Mouse (Mus musculus): ENCODE data around the gene Dhps. TPM values are rescaled to one million over a fixed set of nuclear protein-coding genes. Genes with fewer than 3 reads are reported as not detected.
"Not testable (repeated sequence)": the region's sequence is repeated elsewhere in the genome, so short reads cannot be mapped to it uniquely, and the experiment has no call there.

Gene Dhps
- polyA plus RNA-seq, 1 experiment, result 20.0 TPM

- Histone ChIP-seq H3K36me3 (ENCODE audit: control insufficient read depth, insufficient read depth, low read length) (peaks cover 1% of the 10 kb centered on the region; the same call in 1 of the 2 replicates), H3K4me1 (ENCODE audit: control insufficient read depth, insufficient read depth, low read length) (peaks cover 9% of the 10 kb centered on the region), H3K4me3 (ENCODE audit: control insufficient read depth, low read depth, low read length) (no peak overlapping the region), H3K27me3 (ENCODE audit: control insufficient read depth, insufficient read depth, low read length) (no peaks in the 10 kb centered on the region), H3K27ac (ENCODE audit: control insufficient read depth, insufficient read depth, low read depth, low read length) (no peak overlapping the region)
- TF ChIP-seq CTCF (IDR thresholded peaks at IDR 0.05; ENCODE audit: control insufficient read depth, insufficient read depth, insufficient replicate concordance, low read depth, low read length) (no peak), POLR2A (IDR thresholded peaks at IDR 0.05; ENCODE audit: control insufficient read depth, low read depth, low read length) (no peak)
Measured at GRCm38 (mm10) chr8:85074167-85074566, 2.6 kb downstream of the Dhps start.

DNA sequence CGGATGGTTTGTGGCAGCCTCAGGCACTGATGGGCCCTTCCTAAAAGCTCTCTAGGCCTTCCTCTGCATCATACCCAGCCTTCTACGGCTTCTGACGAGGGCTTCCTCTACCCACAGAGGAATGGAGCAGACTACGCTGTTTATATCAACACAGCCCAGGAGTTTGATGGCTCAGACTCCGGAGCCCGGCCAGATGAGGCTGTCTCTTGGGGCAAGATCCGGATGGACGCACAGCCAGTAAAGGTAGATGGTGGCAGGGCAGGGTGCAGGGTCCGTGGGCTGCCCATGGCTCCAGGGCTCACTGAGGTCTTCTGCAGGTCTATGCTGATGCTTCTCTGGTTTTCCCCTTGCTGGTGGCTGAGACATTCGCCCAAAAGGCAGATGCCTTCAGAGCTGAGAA, 3.1 kb downstream of the Dhps start:
- Histone ChIP-seq H3K4me3 (ENCODE audit: control insufficient read depth, low read depth, low read length) (no peak overlapping the region), H3K36me3 (ENCODE audit: control insufficient read depth, insufficient read depth, low read length) (peaks cover 1% of the 10 kb centered on the region; the same call in 1 of the 2 replicates), H3K4me1 (ENCODE audit: control insufficient read depth, insufficient read depth, low read length) (peaks cover 9% of the 10 kb centered on the region), H3K27ac (ENCODE audit: control insufficient read depth, insufficient read depth, low read depth, low read length) (no peak overlapping the region), H3K27me3 (ENCODE audit: control insufficient read depth, insufficient read depth, low read length) (no peaks in the 10 kb centered on the region)
- TF ChIP-seq POLR2A (IDR thresholded peaks at IDR 0.05; ENCODE audit: control insufficient read depth, low read depth, low read length) (no peak), CTCF (IDR thresholded peaks at IDR 0.05; ENCODE audit: control insufficient read depth, insufficient read depth, insufficient replicate concordance, low read depth, low read length) (no peak)

- peaks cover 1% of the 10 kb centered on the region; the same call in 1 of the 2 replicates for H3K36me3 ChIP-seq (ENCODE audit: control insufficient read depth, insufficient read depth, low read length)
- TF ChIP-seq CTCF (IDR thresholded peaks at IDR 0.05; ENCODE audit: control insufficient read depth, insufficient read depth, insufficient replicate concordance, low read depth, low read length) (peak; percentile 31; the same call in 1 of the 2 replicates), POLR2A (IDR thresholded peaks at IDR 0.05; ENCODE audit: control insufficient read depth, low read depth, low read length) (no peak)
- no peak overlapping the region for H3K27ac ChIP-seq (ENCODE audit: control insufficient read depth, insufficient read depth, low read depth, low read length)
- H3K4me1 ChIP-seq (ENCODE audit: control insufficient read depth, insufficient read depth, low read length), result peaks cover 10% of the 10 kb centered on the region
- no peaks in the 10 kb centered on the region for H3K27me3 ChIP-seq (ENCODE audit: control insufficient read depth, insufficient read depth, low read length)
- no peak overlapping the region for H3K4me3 ChIP-seq (ENCODE audit: control insufficient read depth, low read depth, low read length)
Measured at GRCm38 (mm10) chr8:85076001-85076400, 4.4 kb downstream of the Dhps start.

DNA sequence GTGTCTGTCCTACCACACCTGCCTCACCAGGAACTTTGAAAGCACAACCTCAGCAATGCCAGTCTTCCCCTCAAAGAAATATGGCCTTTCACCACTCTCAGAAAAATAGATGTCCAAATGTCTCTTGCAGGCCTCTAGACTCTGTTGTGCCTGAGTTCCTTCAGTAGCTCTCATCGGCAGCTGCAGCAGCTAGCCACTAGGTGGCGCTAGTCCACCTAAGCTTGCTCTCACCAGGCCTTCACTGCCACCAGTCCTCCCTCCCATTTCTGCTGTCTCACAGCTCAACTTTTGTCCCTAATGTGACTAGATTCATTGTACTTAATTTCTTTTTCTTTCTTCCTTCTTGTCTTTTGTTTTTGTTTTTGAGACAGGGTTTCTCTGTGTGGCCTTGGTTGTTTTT, 5.4 kb downstream of the Dhps start:
- H3K36me3 ChIP-seq (ENCODE audit: control insufficient read depth, insufficient read depth, low read length), result peaks cover 1% of the 10 kb centered on the region; the same call in 1 of the 2 replicates
- peaks cover 10% of the 10 kb centered on the region for H3K4me1 ChIP-seq (ENCODE audit: control insufficient read depth, insufficient read depth, low read length)
- peak; percentile 95 for TF ChIP-seq CTCF (IDR thresholded peaks at IDR 0.05; ENCODE audit: control insufficient read depth, insufficient read depth, insufficient replicate concordance, low read depth, low read length)
- no peak for TF ChIP-seq POLR2A (IDR thresholded peaks at IDR 0.05; ENCODE audit: control insufficient read depth, low read depth, low read length)
- no peak overlapping the region for H3K4me3 ChIP-seq (ENCODE audit: control insufficient read depth, low read depth, low read length)
- no peak overlapping the region for H3K27ac ChIP-seq (ENCODE audit: control insufficient read depth, insufficient read depth, low read depth, low read length)
- H3K27me3 ChIP-seq (ENCODE audit: control insufficient read depth, insufficient read depth, low read length), result no peaks in the 10 kb centered on the region

DNA sequence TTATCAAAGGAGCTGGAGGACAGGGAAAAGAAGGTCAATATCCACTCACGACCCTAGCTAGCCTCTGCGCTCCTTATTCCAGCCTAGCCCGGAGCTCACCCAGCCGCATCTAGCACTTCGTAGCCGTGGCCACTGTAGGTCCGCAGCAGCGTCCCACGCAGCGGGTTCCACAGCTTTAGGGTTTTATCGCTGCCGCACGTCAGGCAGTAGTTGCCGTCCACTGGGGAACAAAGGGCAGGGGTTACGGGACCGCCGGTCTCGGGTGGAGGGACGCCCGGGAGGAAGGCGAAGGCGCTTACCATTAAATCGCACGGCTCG, 8.6 kb downstream of the Dhps start:
- Histone ChIP-seq H3K4me3 (ENCODE audit: control insufficient read depth, low read depth, low read length) (peak overlapping the region; percentile 93), H3K27ac (ENCODE audit: control insufficient read depth, insufficient read depth, low read depth, low read length) (peak overlapping the region; percentile 80), H3K27me3 (ENCODE audit: control insufficient read depth, insufficient read depth, low read length) (no peaks in the 10 kb centered on the region), H3K36me3 (ENCODE audit: control insufficient read depth, insufficient read depth, low read length) (no peaks in the 10 kb centered on the region; the same call in 1 of the 2 replicates), H3K4me1 (ENCODE audit: control insufficient read depth, insufficient read depth, low read length) (peaks cover 18% of the 10 kb centered on the region)
- no peak for TF ChIP-seq POLR2A (IDR thresholded peaks at IDR 0.05; ENCODE audit: control insufficient read depth, low read depth, low read length)
- no peak for TF ChIP-seq CTCF (IDR thresholded peaks at IDR 0.05; ENCODE audit: control insufficient read depth, insufficient read depth, insufficient replicate concordance, low read depth, low read length)

- no peaks in the 10 kb centered on the region for H3K27me3 ChIP-seq (ENCODE audit: control insufficient read depth, insufficient read depth, low read length)
- peak within 1 kb of the TSS; percentile 80 for H3K27ac ChIP-seq (ENCODE audit: control insufficient read depth, insufficient read depth, low read depth, low read length)
- TF ChIP-seq POLR2A (IDR thresholded peaks at IDR 0.05; ENCODE audit: control insufficient read depth, low read depth, low read length) (peak; percentile 38; the same call in 1 of the 2 replicates), CTCF (IDR thresholded peaks at IDR 0.05; ENCODE audit: control insufficient read depth, insufficient read depth, insufficient replicate concordance, low read depth, low read length) (no peak)
- H3K4me3 ChIP-seq (ENCODE audit: control insufficient read depth, low read depth, low read length), result peak within 1 kb of the TSS; percentile 93
- H3K4me1 ChIP-seq (ENCODE audit: control insufficient read depth, insufficient read depth, low read length), result peaks cover 18% of the 10 kb centered on the region
- no peaks in the 10 kb centered on the region; the same call in 1 of the 2 replicates for H3K36me3 ChIP-seq (ENCODE audit: control insufficient read depth, insufficient read depth, low read length)
Measured at GRCm38 (mm10) chr8:85080532-85081215, 9.1 kb downstream of the Dhps start, which contains the start of gene Wdr83os. Gene Wdr83os (plus strand): TSS chr8:85080740.

GRCm38 (mm10) chr8:85081216-85081555, 9.6 kb downstream of the Dhps start, which contains the start of gene Wdr83:
Gene Wdr83 (minus strand): TSS chr8:85081306.
- Histone ChIP-seq H3K27me3 (ENCODE audit: control insufficient read depth, insufficient read depth, low read length) (no peaks in the 10 kb centered on the region), H3K4me1 (ENCODE audit: control insufficient read depth, insufficient read depth, low read length) (peaks cover 18% of the 10 kb centered on the region), H3K27ac (ENCODE audit: control insufficient read depth, insufficient read depth, low read depth, low read length) (peak within 1 kb of the TSS; percentile 80), H3K36me3 (ENCODE audit: control insufficient read depth, insufficient read depth, low read length) (no peaks in the 10 kb centered on the region), H3K4me3 (ENCODE audit: control insufficient read depth, low read depth, low read length) (peak within 1 kb of the TSS; percentile 93)
- 0 out of 2 replicates have a peak, but pooled peaks have one; percentile 7 for TF ChIP-seq POLR2A (IDR thresholded peaks at IDR 0.05; ENCODE audit: control insufficient read depth, low read depth, low read length)
- no peak for TF ChIP-seq CTCF (IDR thresholded peaks at IDR 0.05; ENCODE audit: control insufficient read depth, insufficient read depth, insufficient replicate concordance, low read depth, low read length)

DNA sequence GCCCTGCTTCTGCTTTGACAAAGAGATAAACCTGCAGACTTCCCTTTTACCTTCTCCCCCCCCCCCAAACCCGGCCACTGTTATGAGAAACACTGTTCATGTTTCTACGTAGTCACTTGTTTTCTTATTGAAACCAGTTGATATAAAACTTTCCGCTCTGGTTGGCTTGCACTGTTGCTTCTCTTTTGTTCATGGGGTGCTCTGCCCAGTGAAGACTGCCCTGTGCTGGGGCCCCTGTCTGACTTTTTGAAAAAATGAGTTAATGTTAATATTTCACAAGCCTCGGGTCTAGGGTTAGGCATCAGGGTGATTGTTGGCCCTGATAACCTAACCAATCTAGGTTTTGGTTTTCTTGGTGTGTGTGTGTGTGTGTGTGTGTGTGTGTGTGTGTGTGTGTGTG, 10.6 kb downstream of the Dhps start:
- not testable (repeated sequence) for H3K4me3 ChIP-seq (ENCODE audit: control insufficient read depth, low read depth, low read length); H3K27ac ChIP-seq (ENCODE audit: control insufficient read depth, insufficient read depth, low read depth, low read length); H3K27me3 ChIP-seq (ENCODE audit: control insufficient read depth, insufficient read depth, low read length); H3K36me3 ChIP-seq (ENCODE audit: control insufficient read depth, insufficient read depth, low read length)
- peaks cover 18% of the 10 kb centered on the region for H3K4me1 ChIP-seq (ENCODE audit: control insufficient read depth, insufficient read depth, low read length)
